Mouse (Mus musculus): Measurements from ENCODE around the gene Cd44. TPM values are rescaled to one million over a fixed set of nuclear protein-coding genes. Genes with fewer than 3 reads are reported as not detected.

Cd44 gene
- total and polyA plus RNA-seq, 3 experiments: 102 to 153 (median 112) TPM

DNA sequence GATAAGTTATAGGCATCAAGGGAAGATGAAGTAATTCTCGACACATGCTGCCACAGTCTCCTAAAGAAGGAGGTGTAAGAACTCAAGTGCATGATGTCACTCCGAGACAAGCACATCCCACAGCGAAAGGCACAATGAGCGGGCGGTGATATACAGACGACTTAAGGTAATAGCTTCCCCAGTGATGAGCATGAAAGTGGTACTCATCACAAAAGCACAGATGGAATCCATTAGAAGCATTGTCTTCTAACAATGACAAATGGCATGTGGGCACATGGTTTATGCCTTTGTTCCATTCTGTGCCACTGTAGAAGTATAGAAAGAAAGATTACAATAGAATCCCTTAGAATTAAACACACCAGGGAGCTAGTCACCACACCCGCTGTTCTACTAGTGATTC, 63.3 kb downstream of the Cd44 start:
- Histone ChIP-seq H3K27me3 (replicated peaks) (no peaks in the 10 kb centered on the region), H3K4me1 (ENCODE audit: control insufficient read depth in 1 of 2, insufficient read depth in 2 of 2) (peaks cover 0 to 3% of the 10 kb centered on the region in 2 experiments; a peak in 1 of 4 replicates), H3K4me2 (ENCODE audit: insufficient read depth, low read depth, poor library complexity, severe bottlenecking) (no peak overlapping the region), H3K79me2 (replicated peaks; ENCODE audit: control insufficient read depth, extremely low read depth, insufficient read depth, poor library complexity, severe bottlenecking) (no peaks in the 10 kb centered on the region; the same call in 1 of the 2 replicates), H3K4me3 (replicated peaks in 1 of 3; ENCODE audit: low read depth in 2 of 3, low read length in 2 of 3, poor library complexity in 1 of 3) (no peak overlapping the region), H3K9me3 (replicated peaks; ENCODE audit: low read length) (no peaks in the 10 kb centered on the region), H3K27ac (ENCODE audit: insufficient read depth, low read depth) (no peak overlapping the region), H3K36me3 (replicated peaks in 1 of 2; ENCODE audit: control insufficient read depth in 1 of 2, insufficient read depth in 1 of 2, low read length in 1 of 2) (peaks cover 44 to 89% of the 10 kb centered on the region in 2 experiments), H3K9ac (ENCODE audit: insufficient read depth, low read depth) (no peak overlapping the region)
- TF ChIP-seq ELF1 (IDR thresholded peaks at IDR 0.05; ENCODE audit: low read depth, low read length) (no peak), MAFK (IDR thresholded peaks at IDR 0.05; ENCODE audit: insufficient replicate concordance, low read length) (no peak), MEF2A (IDR thresholded peaks at IDR 0.05; ENCODE audit: borderline replicate concordance, low read depth, low read length) (no peak), ZMIZ1 (IDR thresholded peaks at IDR 0.05; ENCODE audit: low read depth, low read length) (no peak), NELFE (IDR thresholded peaks at IDR 0.05; ENCODE audit: low read depth, low read length) (no peak), HCFC1 (IDR thresholded peaks at IDR 0.05; ENCODE audit: low read depth, low read length) (no peak), SIN3A (IDR thresholded peaks at IDR 0.05; ENCODE audit: low read length) (no peak), JUN (IDR thresholded peaks at IDR 0.05; ENCODE audit: insufficient read depth, low read depth, low read length) (no peak), EP300 (IDR thresholded peaks at IDR 0.05; ENCODE audit: low read length) (no peak), ZKSCAN1 (IDR thresholded peaks at IDR 0.05; ENCODE audit: borderline replicate concordance, low read depth, low read length) (no peak), TBP (conservative IDR thresholded peaks at IDR 0.05; ENCODE audit: low read depth, low read length) (no peak), MXI1 (IDR thresholded peaks at IDR 0.05; ENCODE audit: low read depth, low read length) (no peak), USF1 (IDR thresholded peaks at IDR 0.05; ENCODE audit: low read depth, low read length) (no peak)
- no peak for DNase-seq (ENCODE audit: extremely low read depth)
- dilution Hi-C loops (cut with MboI; ENCODE audit: extremely low pct_ligation_motif_present, extremely low pct_unique_long_range_greater_than_20kb, low sequenced_read_pairs): no loop called here
- in situ Hi-C loops (cut with MboI; ENCODE audit: low pct_ligation_motif_present, low pct_unique_long_range_greater_than_20kb, low sequenced_read_pairs): no loop called here

DNA sequence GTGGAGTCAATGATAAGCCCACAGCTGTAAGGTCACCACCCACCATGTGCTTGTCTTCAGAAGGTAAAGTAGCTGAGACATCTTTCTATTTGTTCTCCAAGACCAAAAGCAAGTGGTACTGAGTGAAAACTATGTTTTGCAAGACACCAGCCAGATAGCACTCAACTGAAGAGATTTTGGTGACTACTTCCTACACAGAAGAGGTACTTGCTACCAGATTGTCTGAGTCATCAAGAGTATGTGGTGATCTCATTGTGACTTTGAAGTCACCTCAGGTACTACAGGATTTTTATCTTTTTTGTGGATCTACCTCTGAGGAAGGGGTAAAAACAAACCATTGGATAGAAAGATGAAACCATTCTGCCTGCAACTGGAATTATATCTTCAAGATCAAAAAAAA, 69.9 kb downstream of the Cd44 start:
- Histone ChIP-seq H3K27me3 (replicated peaks) (no peaks in the 10 kb centered on the region), H3K27ac (ENCODE audit: insufficient read depth, low read depth) (no peak overlapping the region), H3K4me1 (ENCODE audit: control insufficient read depth in 1 of 2, insufficient read depth in 2 of 2) (peaks cover 0 to 6% of the 10 kb centered on the region in 2 experiments; a peak in 1 of 4 replicates), H3K36me3 (replicated peaks in 1 of 2; ENCODE audit: control insufficient read depth in 1 of 2, insufficient read depth in 1 of 2, low read length in 1 of 2) (peaks cover 54 to 93% of the 10 kb centered on the region in 2 experiments), H3K9me3 (replicated peaks; ENCODE audit: low read length) (no peaks in the 10 kb centered on the region), H3K79me2 (replicated peaks; ENCODE audit: control insufficient read depth, extremely low read depth, insufficient read depth, poor library complexity, severe bottlenecking) (peaks cover 5% of the 10 kb centered on the region; the same call in 1 of the 2 replicates), H3K4me2 (ENCODE audit: insufficient read depth, low read depth, poor library complexity, severe bottlenecking) (no peak overlapping the region), H3K9ac (ENCODE audit: insufficient read depth, low read depth) (no peak overlapping the region), H3K4me3 (replicated peaks in 1 of 3; ENCODE audit: low read depth in 2 of 3, low read length in 2 of 3, poor library complexity in 1 of 3) (no peak overlapping the region)
- dilution Hi-C loops (cut with MboI; ENCODE audit: extremely low pct_ligation_motif_present, extremely low pct_unique_long_range_greater_than_20kb, low sequenced_read_pairs): no loop called here
- TF ChIP-seq POLR2A (IDR thresholded peaks at IDR 0.05; ENCODE audit: low read depth, low read length) (0 out of 2 replicates have a peak, but pooled peaks have one; percentile 20), MAFK (IDR thresholded peaks at IDR 0.05; ENCODE audit: insufficient replicate concordance, low read length) (no peak)
- no peak for DNase-seq (ENCODE audit: extremely low read depth)
- in situ Hi-C loops (cut with MboI; ENCODE audit: low pct_ligation_motif_present, low pct_unique_long_range_greater_than_20kb, low sequenced_read_pairs): no loop called here

DNA sequence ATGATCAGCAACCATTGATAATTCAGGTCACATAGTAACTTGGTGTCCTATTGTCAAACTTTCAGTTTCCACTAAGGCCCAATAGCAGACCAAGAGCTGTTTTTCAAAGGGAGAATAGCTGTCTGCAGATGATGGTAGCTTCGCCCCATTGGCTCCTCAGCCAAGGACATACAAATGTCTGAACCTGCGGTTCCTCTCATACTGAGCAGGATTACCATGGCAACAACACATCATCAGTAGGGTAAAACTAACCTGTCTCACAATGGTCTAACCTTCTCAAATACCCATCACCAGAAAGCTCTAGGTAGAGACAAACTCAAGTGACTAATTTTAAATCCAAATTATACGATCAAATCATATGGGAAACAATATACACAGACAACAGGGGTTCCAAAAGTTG, 72.3 kb downstream of the Cd44 start:
- TF ChIP-seq NRF1 (IDR thresholded peaks at IDR 0.05; ENCODE audit: low read depth, low read length) (no peak), MEF2A (IDR thresholded peaks at IDR 0.05; ENCODE audit: borderline replicate concordance, low read depth, low read length) (no peak), SMC3 (IDR thresholded peaks at IDR 0.05; ENCODE audit: low read depth, low read length) (no peak), E2F4 (IDR thresholded peaks at IDR 0.05; ENCODE audit: insufficient replicate concordance, low read depth, low read length) (no peak), GABPA (IDR thresholded peaks at IDR 0.05; ENCODE audit: insufficient replicate concordance, low read depth, low read length) (no peak), RAD21 (IDR thresholded peaks at IDR 0.05; ENCODE audit: low read depth, low read length) (no peak), TCF12 (IDR thresholded peaks at IDR 0.05; ENCODE audit: low read depth, low read length) (no peak), HCFC1 (IDR thresholded peaks at IDR 0.05; ENCODE audit: low read depth, low read length) (no peak), BHLHE40 (IDR thresholded peaks at IDR 0.05; ENCODE audit: low read depth, low read length) (no peak), CHD1 (IDR thresholded peaks at IDR 0.05; ENCODE audit: low read depth, low read length) (no peak), MAFK (IDR thresholded peaks at IDR 0.05; ENCODE audit: insufficient replicate concordance, low read length) (no peak), JUN (IDR thresholded peaks at IDR 0.05; ENCODE audit: insufficient read depth, low read depth, low read length) (no peak), MAZ (IDR thresholded peaks at IDR 0.05; ENCODE audit: low read depth, low read length) (no peak), USF2 (conservative IDR thresholded peaks at IDR 0.05; ENCODE audit: low read depth, low read length) (no peak), TBP (conservative IDR thresholded peaks at IDR 0.05; ENCODE audit: low read depth, low read length) (no peak)
- DNase-seq (ENCODE audit: extremely low read depth): no peak
- H3K4me3 ChIP-seq (replicated peaks in 1 of 3; ENCODE audit: low read depth in 2 of 3, low read length in 2 of 3, poor library complexity in 1 of 3): no peak overlapping the region
- in situ Hi-C loops (cut with MboI; ENCODE audit: low pct_ligation_motif_present, low pct_unique_long_range_greater_than_20kb, low sequenced_read_pairs): no loop called here
- peaks cover 5% of the 10 kb centered on the region; the same call in 1 of the 2 replicates for H3K79me2 ChIP-seq (replicated peaks; ENCODE audit: control insufficient read depth, extremely low read depth, insufficient read depth, poor library complexity, severe bottlenecking)
- peaks cover 70 to 96% of the 10 kb centered on the region in 2 experiments for H3K36me3 ChIP-seq (replicated peaks in 1 of 2; ENCODE audit: control insufficient read depth in 1 of 2, insufficient read depth in 1 of 2, low read length in 1 of 2)
- no peaks in the 10 kb centered on the region for H3K27me3 ChIP-seq (replicated peaks)
- no peak overlapping the region for H3K27ac ChIP-seq (ENCODE audit: insufficient read depth, low read depth)
- dilution Hi-C loops (cut with MboI; ENCODE audit: extremely low pct_ligation_motif_present, extremely low pct_unique_long_range_greater_than_20kb, low sequenced_read_pairs): no loop called here
- H3K4me2 ChIP-seq (ENCODE audit: insufficient read depth, low read depth, poor library complexity, severe bottlenecking): no peak overlapping the region
- H3K4me1 ChIP-seq (ENCODE audit: control insufficient read depth in 1 of 2, insufficient read depth in 2 of 2): peaks cover 0 to 6% of the 10 kb centered on the region in 2 experiments; a peak in 1 of 4 replicates
- no peak overlapping the region for H3K9ac ChIP-seq (ENCODE audit: insufficient read depth, low read depth)
- no peaks in the 10 kb centered on the region for H3K9me3 ChIP-seq (replicated peaks; ENCODE audit: low read length)

Measured in CH12.LX (cell line).